Mouse (Mus musculus) urinary bladder, postnatal 14 days (tissue): ENCODE data around the gene Slc35b4.

Source experiments
- DNase-seq: peaks from one replicate; pipeline ENCODE4 v3.0.0; 2021; ENCODE audit warnings: low spot score

Slc35b4 gene

GRCm38 (mm10) chr6:34176864-34177247 lies at the start of gene Slc35b4:
TSS of gene Slc35b4 (minus strand) at chr6:34177111.
- peak; percentile 95 for DNase-seq

GRCm38 (mm10) chr6:34225004-34225599 lies 48.2 kb upstream of the Slc35b4 start:
- DNase-seq = no peak

GRCm38 (mm10) chr6:34216450-34217319 lies 39.8 kb upstream of the Slc35b4 start:
- no peak for DNase-seq

DNA sequence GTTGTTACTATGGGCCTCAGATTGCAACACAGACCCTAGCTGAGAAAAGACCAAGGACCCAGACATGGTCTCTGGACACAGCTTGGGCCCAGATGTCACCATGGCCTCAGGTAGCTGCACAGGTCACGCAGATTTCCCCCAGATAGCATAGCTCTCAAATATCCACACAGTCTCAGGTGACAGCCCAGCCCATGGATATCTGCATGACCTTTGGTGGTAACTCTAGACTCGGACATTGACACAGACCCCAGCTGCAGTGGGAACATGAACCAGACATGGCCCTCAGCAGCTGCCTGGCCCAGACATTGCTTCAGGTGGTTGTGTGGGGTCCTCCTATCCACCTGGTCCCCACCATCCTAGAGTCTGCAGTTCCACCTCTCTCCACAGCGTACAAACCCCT lies 28.8 kb upstream of the Slc35b4 start:
- no peak for DNase-seq

DNA sequence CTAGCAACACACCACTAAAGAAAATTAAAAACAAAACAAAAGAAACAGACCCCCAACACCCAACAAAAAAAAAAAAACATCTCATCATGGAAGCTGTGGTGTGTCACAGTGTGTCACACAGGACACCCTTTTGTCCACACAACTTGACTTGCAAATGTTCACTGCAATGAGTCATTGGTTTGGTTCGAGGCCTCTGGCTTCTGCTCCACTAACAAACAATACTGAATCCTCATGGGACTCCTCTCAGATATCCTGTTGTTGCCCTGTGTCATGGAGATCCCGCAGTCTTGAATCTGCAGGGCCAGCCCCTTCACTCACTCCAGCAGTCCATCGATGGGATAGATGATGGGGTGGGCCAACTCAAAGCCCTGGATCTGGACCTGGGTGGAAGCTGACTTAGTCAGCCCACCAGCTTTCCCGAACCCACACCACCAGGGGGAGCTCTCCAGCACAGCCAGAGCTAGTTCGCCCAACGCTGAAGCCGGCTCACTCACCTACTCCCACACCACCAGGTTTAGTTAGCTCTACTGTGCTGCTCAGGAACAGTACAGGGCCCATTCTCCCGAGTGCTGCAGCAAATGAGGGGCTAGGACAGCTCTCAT lies 28.2 kb upstream of the Slc35b4 start:
- DNase-seq = no peak

- DNase-seq = no peak
Observed at GRCm38 (mm10) chr6:34203503-34203902, 26.6 kb upstream of the Slc35b4 start.

- no peak for DNase-seq
Observed at GRCm38 (mm10) chr6:34194981-34195380, 18.1 kb upstream of the Slc35b4 start.

GRCm38 (mm10) chr6:34193708-34194475 lies 17.0 kb upstream of the Slc35b4 start:
- DNase-seq = peak; percentile 65

DNA sequence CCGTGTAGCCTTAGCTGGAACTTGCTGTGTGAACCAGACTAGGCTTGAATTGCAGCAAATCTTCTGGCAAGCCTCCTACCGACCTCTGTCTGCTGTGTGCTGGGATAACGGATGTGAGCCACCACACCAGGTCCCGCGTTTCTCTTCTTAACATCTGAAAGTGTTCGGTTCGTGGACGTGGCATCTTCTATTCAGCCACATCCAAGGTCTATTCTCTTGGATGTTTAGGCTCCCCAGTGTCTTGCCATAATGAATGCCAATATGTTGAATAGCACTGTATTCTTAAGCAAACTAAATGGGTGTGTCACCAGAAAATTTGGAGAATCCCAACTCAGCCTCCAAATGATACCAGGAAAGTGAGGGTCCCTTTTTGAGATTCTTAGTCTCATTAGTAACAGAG lies 14.5 kb upstream of the Slc35b4 start:
- DNase-seq = no peak

DNA sequence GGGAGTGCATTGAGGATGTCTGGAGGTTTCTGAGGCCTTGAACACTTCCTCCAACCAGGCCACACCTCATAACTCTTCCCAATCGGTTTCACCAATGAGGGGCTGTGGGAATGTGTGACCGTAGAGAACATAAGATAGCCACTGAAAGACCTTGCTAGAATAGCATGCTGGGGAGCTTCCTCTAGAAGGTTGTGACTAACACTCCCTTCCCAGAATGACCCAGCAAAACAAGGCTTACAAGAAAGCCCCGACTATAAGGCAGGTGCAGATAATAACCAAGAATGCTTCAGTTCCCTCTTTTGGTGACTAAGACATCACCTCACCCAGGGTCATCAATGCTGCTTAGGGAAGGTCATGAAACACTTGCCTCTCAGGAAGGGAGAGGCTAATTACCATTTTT lies 12.6 kb upstream of the Slc35b4 start:
- DNase-seq = no peak

DNA sequence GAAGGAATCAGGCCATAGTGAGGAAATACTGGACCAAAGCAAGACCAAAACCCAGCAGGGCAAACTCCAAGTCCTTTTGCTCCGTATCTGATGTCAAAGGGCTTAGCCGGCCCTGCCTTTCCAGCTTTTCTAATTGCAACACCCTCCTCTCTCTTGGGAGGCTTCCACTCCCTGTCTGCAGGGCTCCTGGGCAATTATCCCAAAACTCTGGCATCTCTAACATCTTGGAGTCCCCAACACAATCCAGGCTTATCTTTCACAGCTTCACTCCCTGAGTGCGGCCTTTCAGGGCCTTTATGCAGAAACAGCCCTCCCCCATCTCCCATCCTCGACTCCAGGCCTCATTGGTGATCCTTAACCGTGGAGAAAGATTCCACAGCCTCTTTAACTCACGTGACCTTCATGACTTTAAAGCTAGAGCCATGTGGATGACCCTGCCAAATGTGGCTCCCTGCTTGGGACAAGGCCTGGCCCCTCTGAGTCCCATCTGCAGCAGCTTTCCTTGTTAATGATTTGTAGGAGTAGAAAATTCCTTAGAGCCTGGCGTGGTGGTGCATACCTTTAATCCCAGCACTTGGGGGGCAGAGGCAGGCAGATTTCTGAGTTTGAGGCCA lies 11.2 kb upstream of the Slc35b4 start:
- DNase-seq = peak; percentile 16

GRCm38 (mm10) chr6:34187273-34187863 lies 10.5 kb upstream of the Slc35b4 start:
- no peak for DNase-seq

- DNase-seq = no peak
Observed at GRCm38 (mm10) chr6:34183326-34183725, 6.4 kb upstream of the Slc35b4 start.

DNA sequence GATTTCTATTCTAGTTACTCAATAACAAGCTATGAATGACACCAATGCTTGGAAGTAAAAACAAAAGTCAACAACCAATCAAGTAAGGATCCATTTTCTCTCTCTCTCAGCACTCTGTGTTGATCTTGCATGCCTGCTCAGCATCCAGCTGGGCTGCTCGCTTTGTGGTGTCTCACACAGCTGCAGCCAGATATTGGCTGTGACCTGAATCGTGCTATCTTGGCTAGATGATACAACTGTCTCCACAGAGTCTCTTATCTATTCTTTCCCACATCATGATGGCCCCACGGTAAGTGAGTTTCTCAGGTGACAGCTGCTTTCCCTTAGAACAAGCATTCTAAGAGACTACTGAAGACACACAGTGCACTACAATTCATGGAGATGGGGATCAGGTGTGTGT lies 5.0 kb upstream of the Slc35b4 start:
- DNase-seq = no peak

DNA sequence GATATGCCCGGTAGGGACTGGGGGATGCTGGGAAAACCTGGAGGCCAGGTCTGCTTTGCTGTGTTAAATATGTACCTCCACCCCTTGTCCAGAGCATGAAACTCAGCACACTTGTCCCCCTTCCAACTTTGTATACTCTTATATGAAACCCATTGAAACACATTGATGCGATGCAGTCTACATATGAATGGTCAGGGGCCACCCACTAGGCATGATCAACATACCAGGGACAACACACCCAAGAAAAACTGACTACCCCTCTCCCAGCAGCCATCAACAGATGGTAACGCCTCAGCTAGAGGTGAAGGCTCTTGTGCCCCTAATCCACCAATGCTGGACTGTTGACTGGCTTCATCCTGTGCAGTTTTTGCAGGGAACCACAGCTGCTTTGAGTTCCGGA lies 3.0 kb upstream of the Slc35b4 start:
- DNase-seq = no peak

DNA sequence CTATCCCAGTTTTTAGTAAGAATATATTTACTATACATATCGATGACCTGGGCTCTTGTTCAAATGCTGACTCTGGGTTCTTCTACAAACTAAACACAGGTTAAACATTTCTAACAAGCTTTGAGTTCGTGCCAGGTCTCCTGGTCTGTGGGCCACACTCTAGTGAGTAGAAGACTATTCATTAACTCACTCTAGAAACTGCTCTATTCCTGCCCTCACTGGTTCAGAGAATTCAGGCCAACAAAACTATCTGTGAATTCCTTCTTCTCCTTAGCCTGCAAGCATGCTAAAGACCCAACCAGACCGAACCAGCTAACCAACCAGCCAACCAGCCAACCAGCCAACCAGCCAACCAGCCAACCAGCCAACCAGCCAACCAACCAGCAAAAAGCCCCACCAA lies 2.1 kb upstream of the Slc35b4 start:
- no peak for DNase-seq

DNA sequence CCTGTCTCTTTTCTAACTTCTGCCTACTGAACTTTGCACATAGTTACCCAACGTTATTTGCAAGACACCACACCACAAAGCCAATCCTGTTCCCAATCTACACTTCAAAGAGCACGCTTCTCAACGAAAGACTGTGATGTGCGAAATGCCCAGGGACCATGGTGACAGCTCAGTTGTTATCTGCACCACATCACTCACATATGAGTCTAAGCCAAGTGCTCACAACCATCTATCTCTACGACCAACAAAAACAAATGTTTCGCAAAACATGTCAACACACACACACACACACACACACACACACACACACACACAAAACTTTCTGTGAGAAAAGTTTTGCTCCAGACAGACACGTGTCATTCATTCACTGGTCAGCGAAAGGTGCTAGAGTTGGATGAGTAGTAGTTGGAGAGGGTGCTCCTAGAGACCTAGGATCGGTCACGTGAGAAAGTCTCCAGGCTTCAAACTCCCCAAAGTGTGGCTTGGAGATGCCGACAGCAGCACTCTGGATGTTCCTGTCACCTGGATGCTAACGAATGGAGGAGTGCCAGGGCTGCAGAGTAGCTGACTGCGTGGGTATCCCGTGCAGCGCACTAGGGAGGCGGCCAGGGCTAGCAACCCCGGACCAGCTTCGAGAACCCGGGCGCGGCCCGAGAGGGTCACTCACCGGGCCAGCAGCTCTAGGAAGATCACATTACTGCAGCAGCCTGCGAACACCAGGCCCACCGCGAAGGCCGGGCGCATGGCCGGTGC lies 624 bp downstream of the Slc35b4 start:
- DNase-seq = no peak

DNA sequence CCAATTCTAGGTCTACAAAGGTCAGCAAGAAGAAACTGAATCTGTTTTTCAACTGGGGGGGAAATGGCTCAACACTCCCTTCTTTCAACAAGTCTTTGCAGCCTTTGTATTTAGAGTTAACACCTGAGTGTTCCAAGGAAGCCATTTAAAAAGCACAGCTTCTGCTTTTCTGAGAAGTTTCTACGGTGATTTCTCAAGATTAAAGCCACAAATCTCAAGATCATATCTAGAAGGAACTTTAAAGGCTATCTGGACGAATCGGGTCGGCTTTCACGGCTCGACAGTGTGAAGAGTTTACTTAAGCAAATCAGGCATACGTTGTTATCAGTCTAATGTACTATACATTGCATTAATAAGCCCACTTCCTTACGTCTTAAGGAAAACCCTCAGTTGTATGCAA lies 2.2 kb downstream of the Slc35b4 start:
- no peak for DNase-seq

DNA sequence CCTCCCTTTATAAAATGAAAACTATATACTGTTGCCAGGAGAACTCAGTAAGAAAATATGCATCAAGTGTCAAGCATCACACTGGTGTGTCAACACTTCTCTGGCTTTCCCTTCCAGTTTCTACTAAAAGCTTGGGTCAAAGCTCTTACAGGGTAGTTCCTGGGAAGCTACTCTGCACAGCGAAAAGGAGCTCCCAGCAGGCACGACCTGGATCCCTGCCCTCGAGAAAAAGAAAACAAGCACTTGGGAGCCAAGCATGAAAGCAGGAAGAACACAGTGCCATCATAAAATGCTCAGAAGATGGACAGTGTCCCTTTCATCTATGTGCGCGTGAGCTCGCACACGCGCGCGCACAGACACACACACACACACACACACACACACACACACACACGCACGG lies 3.7 kb downstream of the Slc35b4 start:
- DNase-seq = no peak

- no peak for DNase-seq
Observed at GRCm38 (mm10) chr6:34171748-34172457, 5.0 kb downstream of the Slc35b4 start.
